Mouse (Mus musculus): ENCODE data around the gene Vmn2r80.
"Not testable (repeated sequence)": the region's sequence is repeated elsewhere in the genome, so short reads cannot be mapped to it uniquely, and the experiment has no call there.

The Vmn2r80 gene

DNA sequence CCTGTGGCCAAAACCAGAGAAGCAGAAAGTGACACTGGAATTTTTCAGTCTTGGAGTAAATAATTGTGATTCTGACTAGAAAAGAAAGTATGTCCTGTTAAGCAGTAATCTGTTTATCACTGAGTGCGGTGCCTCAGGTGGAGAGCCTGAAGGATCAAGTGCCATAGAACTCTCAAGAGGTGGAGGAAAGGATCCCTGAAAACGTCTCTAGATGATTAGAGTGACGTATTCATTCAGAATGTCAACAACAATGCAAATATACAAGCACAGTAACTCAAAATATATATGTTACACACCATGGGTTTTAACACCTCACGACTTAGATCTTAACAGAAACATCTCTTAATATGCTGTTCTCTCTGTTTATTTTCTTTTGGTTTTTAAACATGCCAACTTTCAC is at the start of gene Vmn2r80:
Vmn2r80 (plus strand) TSS at position 301 of the 400 bp plus-strand sequence.
- not testable (repeated sequence) for DNase-seq (ENCODE audit: low read depth, low spot score)

DNA sequence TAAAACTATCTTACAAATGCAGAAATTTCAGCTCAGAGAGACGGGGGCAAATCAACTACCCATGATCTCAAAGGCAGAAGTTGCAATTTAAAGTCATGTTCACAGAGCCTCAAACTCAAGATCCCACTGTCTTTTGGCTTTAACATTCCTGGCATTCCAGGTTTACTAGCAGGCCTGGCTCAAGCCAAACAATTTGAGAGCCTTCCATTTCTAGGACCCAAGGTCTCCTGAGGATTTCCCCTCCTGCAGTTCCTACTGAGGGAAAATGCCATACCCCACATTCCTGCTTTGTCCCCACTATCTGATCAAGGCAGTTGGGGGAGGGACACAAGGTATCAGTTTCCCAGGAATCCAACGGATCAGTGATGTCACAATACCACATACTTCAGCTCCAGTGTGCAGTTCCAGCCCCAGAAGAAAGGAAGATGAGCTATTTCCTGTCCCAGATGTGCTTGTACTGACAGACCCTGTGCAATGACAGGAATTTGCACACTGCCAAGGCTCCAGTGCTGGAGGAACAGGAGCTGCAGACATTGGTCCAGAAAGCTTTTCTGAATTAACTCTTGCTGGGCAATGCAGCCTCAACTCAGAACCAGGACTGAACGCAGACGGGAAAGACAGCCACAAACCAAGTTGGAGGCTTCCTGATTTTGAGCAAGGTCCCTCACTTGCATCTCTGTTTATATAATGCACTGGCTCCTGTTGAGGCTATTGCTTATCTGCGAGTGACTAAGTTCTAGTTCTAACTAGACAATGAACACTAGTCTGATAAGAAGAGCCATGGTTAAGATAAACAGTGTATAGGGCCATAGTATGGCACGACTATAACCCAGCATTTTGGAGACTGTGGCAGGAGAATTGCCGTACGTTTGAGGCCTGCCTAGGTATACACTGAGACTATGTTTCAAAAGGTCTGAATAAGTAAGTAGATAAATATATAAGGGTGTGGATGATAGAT is 42.0 kb upstream of the Vmn2r80 start:
- no peak for DNase-seq (ENCODE audit: low read depth, low spot score)

DNA sequence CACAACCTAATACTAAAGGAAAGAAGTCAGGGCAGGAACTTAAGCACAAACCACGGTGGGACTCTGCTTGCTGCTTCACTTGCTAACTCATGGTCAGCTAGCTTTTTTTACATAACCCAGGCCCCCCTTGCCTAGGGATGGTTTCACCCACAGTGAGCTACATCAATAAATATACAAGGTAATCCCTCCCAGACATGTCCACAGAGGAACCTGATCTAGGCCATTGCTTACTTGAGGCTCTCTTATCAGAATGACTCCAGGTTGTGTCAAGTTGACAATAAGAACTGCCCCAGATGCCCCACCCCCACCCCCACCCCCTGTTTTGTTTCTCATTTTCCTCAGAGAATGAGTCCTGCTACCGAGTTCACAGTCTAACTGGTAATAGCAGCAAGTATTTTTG is 41.0 kb upstream of the Vmn2r80 start:
- no peak for DNase-seq (ENCODE audit: low read depth, low spot score)

DNA sequence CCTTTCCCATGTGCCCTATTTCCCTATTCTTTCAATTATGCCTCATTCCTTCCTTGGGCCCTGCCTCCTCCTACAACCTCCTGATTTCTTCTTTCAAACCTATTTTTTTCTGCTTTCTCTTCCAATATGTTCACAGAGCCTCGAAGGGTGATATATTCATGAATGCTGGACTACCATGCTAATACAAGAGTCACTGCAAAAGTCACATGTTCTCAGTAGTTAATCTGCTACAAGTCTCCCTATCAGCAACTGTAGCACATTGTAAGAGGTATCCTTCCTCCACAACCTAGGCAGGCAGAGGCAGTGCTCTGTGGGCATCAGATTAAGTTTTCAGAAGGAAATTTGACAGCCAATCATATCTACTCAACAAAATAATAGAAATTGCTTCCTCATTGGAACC is 39.4 kb upstream of the Vmn2r80 start:
- DNase-seq (ENCODE audit: low read depth, low spot score) = no peak

DNA sequence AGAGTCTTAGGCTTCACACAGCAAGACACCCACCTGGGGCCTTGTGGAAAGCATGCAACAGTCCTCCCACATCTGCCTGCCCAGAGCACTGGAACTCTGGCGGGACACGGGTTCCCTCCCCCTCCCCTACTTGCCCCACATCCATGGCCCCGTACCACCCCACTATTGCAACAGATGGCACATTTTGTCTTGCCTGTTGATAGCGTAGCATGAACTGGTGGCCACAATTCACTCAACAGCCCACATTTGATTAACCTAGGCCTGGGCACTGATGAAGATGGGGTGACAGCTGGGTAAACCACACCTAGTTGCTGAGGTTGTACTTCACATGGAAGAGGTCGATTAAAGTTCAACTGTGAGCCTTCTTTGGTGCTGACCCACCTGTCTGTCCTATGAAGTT is 38.1 kb upstream of the Vmn2r80 start:
- DNase-seq (ENCODE audit: low read depth, low spot score) = no peak

DNA sequence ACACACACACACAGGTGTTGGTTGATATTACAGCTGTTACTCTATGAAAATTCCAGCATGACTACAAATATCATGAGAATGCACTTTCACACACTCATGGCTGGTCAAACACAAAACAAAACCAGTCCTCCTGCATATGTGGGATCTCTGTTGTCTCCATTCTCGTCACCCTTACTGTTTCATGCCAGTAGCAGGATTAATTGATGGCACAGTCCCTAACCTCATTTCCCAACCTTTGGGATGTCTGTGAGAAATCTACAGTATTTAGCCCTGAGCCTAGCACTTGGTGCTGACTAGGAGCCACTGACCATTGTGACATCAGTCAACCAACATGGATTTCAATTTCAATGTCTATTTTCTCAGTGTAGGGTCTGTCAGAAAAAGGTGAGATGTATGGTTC is 33.5 kb upstream of the Vmn2r80 start:
- no peak for DNase-seq (ENCODE audit: low read depth, low spot score)

DNA sequence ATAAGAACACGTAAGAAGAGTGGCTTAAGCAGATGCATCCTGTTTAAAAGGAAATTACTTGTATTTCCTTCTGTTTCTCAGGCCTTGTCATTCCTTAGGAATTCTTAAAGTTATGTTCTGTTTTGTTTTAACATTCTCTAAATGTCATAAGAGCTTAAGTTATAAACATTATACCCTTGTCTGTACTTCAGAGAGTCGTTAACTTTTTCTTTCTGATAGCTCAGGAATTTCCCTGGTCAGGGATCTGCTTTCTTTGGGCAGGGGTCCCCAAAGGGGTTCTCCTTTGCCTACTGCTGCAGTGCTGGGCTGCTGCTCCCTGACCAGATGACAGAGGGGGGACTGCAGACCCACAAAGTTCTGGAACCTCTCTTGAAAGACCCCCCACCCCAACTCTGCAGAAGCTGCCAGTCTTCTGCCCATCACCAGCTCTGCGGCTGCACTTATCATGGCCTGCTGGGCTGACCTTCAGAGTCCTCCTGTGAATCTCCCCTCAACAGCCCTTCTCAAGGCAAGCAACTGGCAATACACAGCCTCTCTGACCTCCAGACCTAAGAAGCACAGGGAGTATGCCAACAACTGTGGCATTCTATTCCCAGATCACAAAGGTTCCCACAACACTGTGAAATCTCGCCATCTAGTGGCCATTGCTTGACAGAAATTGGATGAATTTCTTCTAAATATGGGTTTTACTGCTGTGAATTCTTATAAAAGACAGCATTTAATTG is 32.3 kb upstream of the Vmn2r80 start:
- peak; percentile 45 for DNase-seq (ENCODE audit: low read depth, low spot score)

DNA sequence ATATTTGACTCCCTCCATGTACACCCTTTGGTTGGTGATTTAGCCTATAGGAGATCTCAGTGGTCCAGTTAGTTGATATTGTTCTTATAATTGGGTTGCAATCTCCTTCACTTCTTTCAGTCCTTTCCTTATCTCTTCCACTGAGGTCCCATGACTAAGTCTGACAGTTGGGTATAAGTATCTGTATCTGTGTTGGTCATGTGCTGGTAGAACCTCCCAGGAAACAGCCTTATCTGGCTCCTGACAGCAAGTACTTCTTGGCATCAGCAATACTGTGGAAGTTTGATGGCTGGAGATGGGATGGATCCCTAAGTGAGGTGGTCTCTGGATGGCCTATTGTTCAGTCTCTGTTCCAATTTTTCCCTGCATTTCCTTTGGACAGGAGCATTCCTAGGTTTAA is 3.0 kb downstream of the Vmn2r80 start:
- DNase-seq (ENCODE audit: low read depth, low spot score) = no peak

DNA sequence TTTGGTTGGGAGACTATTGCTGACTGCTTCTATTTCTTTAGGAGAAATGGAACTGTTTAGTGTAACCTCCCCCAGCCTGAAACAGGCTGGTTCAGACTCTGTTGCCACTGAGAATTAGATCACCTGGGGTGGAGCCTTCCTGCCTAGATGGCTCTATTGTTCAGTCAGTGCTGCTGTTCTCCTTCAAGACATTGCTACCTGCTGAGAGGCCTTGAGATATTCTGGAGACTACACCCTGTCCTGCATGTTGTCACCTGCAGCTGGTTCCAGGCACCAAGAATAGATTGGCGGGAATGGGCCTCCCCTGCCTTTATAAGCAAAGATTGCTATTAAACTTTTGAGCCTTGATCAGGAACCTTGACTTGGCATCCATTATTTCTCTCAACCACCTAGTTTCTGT is 51.4 kb downstream of the Vmn2r80 start:
- not testable (repeated sequence) for DNase-seq (ENCODE audit: low read depth, low spot score)

DNA sequence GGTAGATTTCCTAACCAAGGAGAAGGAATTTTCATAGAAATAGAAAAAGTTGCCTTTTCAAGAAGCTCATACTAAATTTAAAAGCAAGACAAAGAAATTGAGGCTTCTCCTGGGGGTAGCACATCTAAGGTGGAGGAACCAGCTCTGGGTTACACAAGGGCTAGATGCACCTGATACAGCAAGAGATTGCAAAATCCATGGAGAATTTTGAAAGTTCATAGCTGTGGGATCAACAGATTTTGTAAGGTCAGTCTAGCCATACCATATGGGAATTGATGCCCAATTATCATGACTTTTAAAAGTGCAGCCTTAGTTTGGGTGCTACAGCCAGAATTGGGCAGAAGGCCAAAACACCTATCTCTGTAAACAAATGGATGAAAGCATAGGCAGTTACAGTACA is 71.9 kb downstream of the Vmn2r80 start:
- DNase-seq (ENCODE audit: low read depth, low spot score) = no peak

DNA sequence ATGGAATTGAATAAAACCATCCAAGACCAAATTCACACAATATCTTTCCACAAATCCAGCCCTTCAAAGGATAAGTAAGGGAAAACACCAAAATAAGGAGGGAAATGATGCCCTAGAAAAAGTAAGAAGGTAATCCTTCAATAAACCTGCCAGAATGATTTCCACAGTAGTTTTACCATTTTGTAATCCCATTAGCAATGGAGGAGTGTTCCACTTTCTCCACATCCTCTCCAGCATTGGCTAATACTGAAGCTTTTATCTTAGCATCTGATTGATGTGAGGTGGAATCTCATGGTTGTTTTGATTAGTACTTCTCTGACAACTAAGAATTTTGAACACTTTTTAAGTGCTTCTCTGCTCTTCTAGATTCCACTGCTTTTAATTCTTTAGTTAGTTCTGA is 73.0 kb downstream of the Vmn2r80 start:
- DNase-seq (ENCODE audit: low read depth, low spot score) = no peak

DNA sequence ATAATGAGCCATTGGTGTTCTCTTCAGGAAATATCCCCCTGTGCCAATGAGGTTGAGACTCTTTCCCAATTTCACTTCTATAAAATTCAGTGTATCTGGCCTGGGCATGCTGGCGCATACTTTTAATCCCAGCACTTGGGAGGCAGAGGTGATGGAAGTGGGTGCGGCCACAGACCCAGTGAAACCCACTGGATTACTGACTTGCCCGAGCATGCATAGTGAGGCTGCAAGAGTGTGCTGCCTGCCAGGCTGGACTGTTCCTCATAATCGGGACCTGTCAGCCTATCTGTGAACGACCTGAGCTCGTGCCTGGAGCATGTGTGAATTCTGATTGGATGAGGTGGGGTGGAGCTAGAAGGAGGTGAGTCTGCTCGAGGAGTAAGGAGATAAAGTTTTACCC is 73.6 kb downstream of the Vmn2r80 start:
- DNase-seq (ENCODE audit: low read depth, low spot score) = no peak

All from A20 (cell line).